Mouse (Mus musculus) ES-E14 (cell line): ENCODE results near the gene Galnt6.

ENCODE experiments used
- CHD2 ChIP-seq: IDR thresholded peaks from 2 replicates; pipeline ENCODE4 v1.6.1; 2014; ENCODE audit warnings: mild to moderate bottlenecking, low read depth, low read length, inconsistent platforms
- MAFK ChIP-seq: IDR thresholded peaks from 2 replicates; pipeline ENCODE4 v1.6.1; 2014; ENCODE audit warnings: mild to moderate bottlenecking, low read depth, low read length, inconsistent platforms; ENCODE audit not compliant: insufficient read depth
- ZC3H11A ChIP-seq: IDR thresholded peaks from 2 replicates; pipeline ENCODE4 v1.6.1; 2012; ENCODE audit warnings: low read depth, mild to moderate bottlenecking, inconsistent platforms, low read length, borderline replicate concordance
- ZNF384 ChIP-seq: IDR thresholded peaks from 2 replicates; pipeline ENCODE4 v1.6.1; 2012; ENCODE audit warnings: low read depth, low read length, inconsistent platforms

DNA sequence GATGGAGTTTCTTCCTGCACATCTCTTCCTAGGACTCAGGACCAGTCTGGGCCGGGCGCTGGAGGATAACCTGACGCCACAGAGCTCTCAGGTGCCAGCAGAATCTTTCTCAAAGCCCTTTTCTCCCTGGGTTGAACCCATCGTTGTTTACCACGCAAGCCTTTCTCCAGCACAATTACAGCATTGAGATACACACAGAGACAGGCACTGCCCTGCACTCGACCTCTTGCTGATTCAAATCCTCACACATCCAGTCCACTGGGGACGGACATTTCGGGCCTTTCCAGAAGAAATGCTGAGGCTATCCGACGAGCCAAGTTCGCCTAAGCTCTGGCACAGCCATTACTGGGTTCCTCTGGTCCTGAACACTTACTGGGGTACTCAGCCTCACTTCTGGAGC, 2.5 kb downstream of the Galnt6 start:
- TF ChIP-seq ZNF384 (no peak), ZC3H11A (no peak), CHD2 (no peak), MAFK (no peak)
